Mouse (Mus musculus): ENCODE results near the gene Tent4b. TPM values are rescaled to one million over a fixed set of nuclear protein-coding genes. Genes with fewer than 3 reads are reported as not detected.

Gene Tent4b
- polyA plus RNA-seq, 1 experiment: 16.0 TPM

- TF ChIP-seq GATA1 (IDR thresholded peaks at IDR 0.05; ENCODE audit: low read length): no peak
Measured at GRCm38 (mm10) chr8:88207121-88207821, 8.3 kb downstream of the Tent4b start.

GRCm38 (mm10) chr8:88221353-88221752 lies 22.3 kb downstream of the Tent4b start:
- no peak for TF ChIP-seq GATA1 (IDR thresholded peaks at IDR 0.05; ENCODE audit: low read length)

- no peak for TF ChIP-seq GATA1 (IDR thresholded peaks at IDR 0.05; ENCODE audit: low read length)
Measured at GRCm38 (mm10) chr8:88225358-88225757, 26.3 kb downstream of the Tent4b start.

- no peak for TF ChIP-seq GATA1 (IDR thresholded peaks at IDR 0.05; ENCODE audit: low read length)
Measured at GRCm38 (mm10) chr8:88227851-88228250, 28.8 kb downstream of the Tent4b start.

GRCm38 (mm10) chr8:88228286-88228685 lies 29.3 kb downstream of the Tent4b start:
- no peak for TF ChIP-seq GATA1 (IDR thresholded peaks at IDR 0.05; ENCODE audit: low read length)

- no peak for TF ChIP-seq GATA1 (IDR thresholded peaks at IDR 0.05; ENCODE audit: low read length)
Measured at GRCm38 (mm10) chr8:88228800-88229199, 29.8 kb downstream of the Tent4b start.

GRCm38 (mm10) chr8:88236666-88237065 lies 37.7 kb downstream of the Tent4b start:
- TF ChIP-seq GATA1 (IDR thresholded peaks at IDR 0.05; ENCODE audit: low read length): no peak

- TF ChIP-seq GATA1 (IDR thresholded peaks at IDR 0.05; ENCODE audit: low read length): no peak
Measured at GRCm38 (mm10) chr8:88237606-88238005, 38.6 kb downstream of the Tent4b start.

- TF ChIP-seq GATA1 (IDR thresholded peaks at IDR 0.05; ENCODE audit: low read length): no peak
Measured at GRCm38 (mm10) chr8:88239277-88239676, 40.3 kb downstream of the Tent4b start.

- TF ChIP-seq GATA1 (IDR thresholded peaks at IDR 0.05; ENCODE audit: low read length): no peak
Measured at GRCm38 (mm10) chr8:88241871-88242270, 42.9 kb downstream of the Tent4b start.

- TF ChIP-seq GATA1 (IDR thresholded peaks at IDR 0.05; ENCODE audit: low read length): no peak
Measured at GRCm38 (mm10) chr8:88244298-88244697, 45.3 kb downstream of the Tent4b start.

GRCm38 (mm10) chr8:88252791-88253190 lies 53.8 kb downstream of the Tent4b start:
- no peak for TF ChIP-seq GATA1 (IDR thresholded peaks at IDR 0.05; ENCODE audit: low read length)

GRCm38 (mm10) chr8:88254957-88255356 lies 55.9 kb downstream of the Tent4b start:
- no peak for TF ChIP-seq GATA1 (IDR thresholded peaks at IDR 0.05; ENCODE audit: low read length)

GRCm38 (mm10) chr8:88258024-88258423 lies 59.0 kb downstream of the Tent4b start:
- TF ChIP-seq GATA1 (IDR thresholded peaks at IDR 0.05; ENCODE audit: low read length): no peak

GRCm38 (mm10) chr8:88258544-88258943 lies 59.5 kb downstream of the Tent4b start:
- no peak for TF ChIP-seq GATA1 (IDR thresholded peaks at IDR 0.05; ENCODE audit: low read length)

- TF ChIP-seq GATA1 (IDR thresholded peaks at IDR 0.05; ENCODE audit: low read length): no peak
Measured at GRCm38 (mm10) chr8:88260466-88260980, 61.5 kb downstream of the Tent4b start.

Data from G1E-ER4 (cell line).